Mouse (Mus musculus) kidney, postnatal 4 days (tissue): ENCODE data around the gene Gm20431.
"Not testable (repeated sequence)": the region's sequence is repeated elsewhere in the genome, so short reads cannot be mapped to it uniquely, and the experiment has no call there.

Source experiments
- DNase-seq, 2 experiments: peaks; one replicate each; pipeline ENCODE4 v3.0.0; 2021; ENCODE audit warnings: mixed read lengths in 2 of 2

The Gm20431 gene

DNA sequence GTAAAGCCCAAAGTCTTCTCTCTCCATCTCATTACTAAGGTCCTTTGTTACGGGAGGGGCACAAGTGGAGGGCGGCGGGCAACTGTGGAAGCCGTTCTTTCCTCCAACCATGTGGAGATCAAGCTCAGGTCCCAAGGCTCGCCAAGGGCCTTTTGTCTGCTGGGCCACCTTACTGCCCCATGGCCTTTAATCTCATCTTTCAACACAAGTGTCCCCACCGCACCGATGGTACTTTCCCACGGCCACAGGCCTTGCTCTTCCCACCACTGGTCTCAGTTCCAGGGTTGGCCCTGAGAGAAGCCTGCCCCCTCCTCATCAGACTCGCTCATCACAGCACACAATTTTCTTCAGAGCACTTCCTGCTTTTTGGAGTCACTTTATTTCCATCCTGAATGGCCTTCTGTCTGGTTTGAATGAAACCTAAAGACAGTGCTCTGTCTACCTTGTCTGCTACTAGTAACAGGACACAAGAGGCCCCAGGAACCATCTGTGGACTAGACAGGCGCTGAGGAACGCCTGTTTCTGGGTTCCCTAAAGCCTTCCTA, 31.6 kb downstream of the Gm20431 start:
- no peak for DNase-seq

DNA sequence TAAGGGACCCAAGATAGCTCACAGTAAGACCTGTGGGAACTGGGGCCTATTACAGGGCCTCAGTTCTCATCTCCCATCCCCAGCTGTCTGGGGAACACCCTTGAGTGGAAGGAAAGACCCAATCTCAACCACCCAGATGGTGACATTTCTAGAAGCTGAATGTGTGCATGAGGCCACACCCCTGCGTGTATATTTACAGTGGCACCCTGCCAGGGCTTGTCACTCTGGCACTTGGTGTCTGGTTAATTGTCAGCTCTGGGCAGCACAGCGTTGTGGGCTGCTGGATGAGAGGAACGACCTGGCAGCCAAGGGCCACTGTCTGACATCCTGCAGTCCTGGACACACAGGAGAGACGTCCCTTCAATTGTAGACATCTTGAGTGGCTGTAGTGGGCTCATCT, 32.4 kb downstream of the Gm20431 start:
- DNase-seq: peak; percentile 53 to 65

DNA sequence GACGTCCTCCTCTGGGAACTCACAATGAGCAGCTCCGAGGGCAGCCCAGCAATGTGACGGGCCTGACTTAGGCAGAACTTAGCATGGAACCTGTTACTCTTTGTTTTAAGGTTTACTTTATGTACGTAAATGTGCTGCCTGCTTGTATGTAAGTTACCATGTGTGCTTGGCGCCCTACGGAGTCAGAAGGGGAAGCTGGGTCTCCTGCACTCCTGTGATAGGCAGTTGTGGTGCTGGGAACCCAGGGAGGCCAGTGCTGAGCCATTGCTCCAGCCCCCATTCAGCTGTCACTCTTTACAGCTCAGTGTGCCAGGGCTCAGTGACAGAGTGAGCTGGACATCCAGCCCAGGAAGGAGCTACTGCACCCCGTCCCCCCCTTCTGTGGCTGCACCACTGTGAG, 34.3 kb downstream of the Gm20431 start:
- DNase-seq: no peak

DNA sequence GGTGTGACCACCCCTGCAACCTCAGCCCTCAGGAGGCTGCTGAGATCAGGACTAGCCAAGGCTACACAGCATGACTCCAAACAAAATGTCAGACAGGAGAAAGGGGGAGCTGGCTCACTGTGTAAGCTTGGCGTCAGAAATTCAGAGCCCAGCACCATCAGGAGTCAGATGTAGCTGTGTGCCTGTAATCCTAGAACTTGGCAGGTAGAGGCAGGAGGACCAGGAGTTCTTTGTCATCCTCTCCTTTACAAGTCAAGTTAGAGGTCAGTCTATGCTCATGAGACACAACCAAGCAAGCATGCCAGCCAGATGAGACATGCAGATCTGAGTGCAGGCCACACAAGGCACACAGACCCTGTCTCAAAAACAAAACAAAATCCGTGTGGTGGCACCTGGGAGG, 35.6 kb downstream of the Gm20431 start:
- DNase-seq: no peak

DNA sequence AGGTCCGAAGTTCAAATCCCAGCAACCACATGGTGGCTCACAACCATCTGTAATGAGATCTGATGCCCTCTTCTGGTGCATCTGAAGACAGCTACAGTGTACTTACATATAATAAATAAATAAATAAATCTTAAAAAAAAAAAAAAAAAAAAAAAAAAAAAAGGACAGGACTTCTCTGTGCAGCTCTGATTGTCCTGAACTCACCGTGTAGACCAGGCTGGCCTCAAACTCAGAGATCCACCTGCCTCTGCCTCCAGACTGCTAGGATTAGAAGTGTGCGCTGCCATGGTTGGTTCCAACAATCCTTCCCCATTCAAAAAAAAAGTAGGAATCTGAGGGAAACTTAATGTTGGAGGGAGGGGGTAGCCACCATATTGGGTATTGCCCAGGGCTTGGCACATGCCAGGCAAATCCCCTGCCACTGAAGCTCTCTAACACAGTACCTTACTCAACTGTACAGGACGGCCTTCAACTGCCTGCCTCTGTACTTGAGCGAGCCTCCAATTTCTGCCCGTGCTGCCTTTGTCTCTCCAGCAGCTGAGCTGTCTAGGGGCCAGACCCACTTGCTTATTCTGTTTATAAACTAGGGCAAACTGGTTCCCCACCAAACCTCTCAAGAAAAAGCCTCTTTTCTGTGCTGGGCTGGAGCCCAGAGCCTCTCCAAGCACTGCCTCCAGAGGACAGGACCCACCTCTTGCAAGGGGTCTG, 36.8 kb downstream of the Gm20431 start:
- DNase-seq: no peak

DNA sequence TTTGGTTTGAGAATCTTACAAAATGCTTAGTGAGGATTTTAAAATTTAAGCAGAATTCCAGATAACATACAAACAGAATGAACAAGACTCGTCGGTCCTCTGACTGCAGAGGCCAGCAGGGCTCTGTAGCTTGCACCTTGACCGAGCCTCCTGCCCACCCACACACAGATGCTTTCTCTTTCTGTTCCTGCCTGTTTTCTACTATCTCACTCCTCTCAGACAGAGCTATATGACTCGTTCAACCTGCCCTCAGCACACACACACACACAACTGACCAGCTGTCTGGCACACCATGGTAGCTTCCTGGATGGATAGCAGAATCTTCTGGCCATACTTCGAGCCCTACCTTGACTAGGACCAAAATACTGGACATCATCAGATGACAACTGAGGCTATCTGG, 38.3 kb downstream of the Gm20431 start:
- no peak for DNase-seq

DNA sequence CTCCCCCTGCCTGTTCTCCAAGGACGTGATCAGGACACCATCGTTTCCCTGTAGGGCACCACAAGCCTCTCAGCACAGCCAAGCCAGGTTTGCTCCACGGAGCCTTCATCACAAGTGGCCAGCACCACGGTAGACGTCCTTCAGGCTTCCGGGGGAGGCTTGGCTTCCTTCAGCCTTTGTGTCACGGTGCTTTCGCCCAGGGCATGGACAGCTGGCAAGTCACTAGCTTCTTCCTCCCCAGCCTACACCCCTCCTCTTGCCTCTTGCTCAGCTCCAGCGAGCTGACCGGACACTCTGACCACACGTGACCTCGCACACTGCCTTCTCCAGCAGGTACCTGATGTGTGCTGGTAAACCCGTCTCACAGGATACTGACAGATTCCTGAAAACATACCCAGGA, 38.9 kb downstream of the Gm20431 start:
- peak in 1 of 2 experiments; percentile 57 for DNase-seq

DNA sequence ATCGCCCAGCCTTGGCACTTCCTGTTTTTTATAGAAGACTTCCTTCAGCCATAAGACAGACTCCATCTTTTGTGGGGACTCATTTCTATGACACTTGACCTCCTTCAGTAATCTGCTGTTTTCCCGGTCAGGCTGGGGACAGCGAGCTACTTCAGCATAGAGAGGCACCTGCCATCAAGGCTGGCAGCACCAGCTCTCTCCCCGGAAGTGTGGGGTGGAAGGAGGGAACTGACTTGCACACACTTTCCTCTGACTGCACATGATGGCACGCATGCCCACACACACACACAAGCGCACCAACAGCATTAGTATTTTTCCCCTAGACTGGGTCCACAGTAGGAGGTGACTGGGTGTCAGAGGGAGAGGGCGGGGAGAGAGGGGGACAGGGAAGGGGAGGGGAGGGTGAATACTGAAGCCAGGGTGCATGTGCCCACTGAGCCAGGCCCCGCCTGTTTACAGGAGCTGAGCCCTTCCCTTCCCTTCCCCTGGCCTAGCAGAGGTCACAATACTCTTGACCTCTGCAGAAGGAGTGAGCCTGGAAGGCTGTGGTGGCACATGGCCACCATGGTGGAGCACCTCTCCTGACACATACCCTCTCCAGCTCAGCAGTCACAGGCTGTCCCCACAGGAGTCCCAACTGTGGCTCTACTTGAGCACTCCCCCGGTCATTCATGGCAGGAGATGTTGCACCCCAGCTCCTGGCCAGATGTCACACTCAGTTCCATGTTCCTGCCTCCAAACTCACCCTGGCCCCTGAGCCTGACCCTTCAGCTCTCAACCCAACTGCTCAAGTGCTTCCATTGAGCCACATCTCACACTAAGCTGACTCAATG, 39.8 kb downstream of the Gm20431 start:
- DNase-seq: no peak

DNA sequence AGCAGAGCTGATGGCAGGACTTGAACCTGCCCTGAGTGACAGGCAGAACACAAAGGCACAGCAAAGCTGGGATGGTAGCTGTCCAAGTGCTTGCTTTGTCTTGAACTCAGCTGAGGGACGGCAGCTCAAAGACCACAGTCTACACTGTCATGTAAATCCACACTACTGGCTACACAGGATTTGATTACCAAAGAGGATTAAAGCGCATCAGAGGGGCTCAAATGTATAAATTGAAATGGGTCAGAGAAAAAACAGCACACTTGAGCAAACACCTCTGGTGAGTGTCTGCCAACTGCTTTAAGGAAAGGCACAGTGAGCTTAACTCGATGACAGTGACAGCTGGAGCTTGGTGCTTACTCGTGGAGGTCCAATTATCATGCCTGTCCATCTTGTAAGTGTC, 43.8 kb downstream of the Gm20431 start:
- DNase-seq: no peak

DNA sequence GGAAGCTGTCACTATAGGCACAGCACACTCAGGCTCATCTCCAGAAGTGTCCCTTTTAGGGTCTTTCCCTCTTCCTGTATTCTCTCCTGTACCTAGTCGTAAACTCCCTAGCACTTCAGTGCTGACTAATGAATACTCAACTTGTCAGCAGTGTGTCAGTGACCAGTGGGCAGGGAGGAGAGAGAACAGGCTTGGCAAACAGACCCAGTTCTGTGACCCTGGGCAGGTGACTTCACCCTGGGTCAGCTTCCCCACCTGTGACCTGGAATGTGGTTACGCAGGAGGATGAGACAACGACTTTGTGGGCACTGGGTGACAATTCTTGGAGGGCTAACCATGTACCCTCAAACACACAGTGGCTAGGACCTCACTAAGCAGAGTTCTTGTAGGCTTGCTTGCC, 44.3 kb downstream of the Gm20431 start:
- no peak for DNase-seq

DNA sequence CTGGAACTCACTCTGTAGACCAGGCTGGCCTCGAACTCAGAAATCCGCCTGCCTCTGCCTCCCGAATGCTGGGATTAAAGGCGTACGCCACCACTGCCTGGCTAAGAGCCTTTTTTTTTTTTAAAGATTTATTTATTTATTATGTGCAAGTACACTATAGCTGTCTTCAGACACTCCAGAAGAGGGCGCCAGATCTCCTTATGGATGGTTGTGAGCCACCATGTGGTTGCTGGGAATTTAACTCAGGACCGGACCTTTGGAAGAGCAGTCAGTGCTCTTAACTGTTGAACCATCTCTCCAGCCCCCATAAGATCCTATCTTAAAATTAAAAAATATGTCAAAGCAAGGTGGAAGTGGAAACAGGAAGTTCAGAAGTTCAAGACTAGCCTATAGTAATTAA, 48.0 kb downstream of the Gm20431 start:
- not testable (repeated sequence) for DNase-seq

DNA sequence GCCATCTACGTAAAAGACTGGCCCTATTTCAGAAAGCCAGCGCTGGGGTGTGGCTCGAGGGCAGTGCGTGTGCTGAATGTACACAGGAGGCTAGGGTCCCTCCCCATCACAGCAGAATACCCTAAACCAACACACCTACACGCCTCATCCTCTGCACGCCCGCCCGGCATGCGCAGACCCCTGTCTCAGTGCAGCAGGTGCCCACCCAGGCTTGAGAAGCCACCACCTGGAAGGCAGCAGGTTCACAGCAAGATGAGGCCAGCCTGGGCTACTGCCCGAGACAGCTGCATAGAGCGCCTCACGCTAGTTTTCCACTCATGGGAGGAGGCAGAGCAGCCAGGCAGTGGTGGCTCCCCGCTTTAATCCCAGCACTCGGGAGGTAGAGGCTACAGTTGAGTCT, 49.2 kb downstream of the Gm20431 start:
- DNase-seq: no peak

DNA sequence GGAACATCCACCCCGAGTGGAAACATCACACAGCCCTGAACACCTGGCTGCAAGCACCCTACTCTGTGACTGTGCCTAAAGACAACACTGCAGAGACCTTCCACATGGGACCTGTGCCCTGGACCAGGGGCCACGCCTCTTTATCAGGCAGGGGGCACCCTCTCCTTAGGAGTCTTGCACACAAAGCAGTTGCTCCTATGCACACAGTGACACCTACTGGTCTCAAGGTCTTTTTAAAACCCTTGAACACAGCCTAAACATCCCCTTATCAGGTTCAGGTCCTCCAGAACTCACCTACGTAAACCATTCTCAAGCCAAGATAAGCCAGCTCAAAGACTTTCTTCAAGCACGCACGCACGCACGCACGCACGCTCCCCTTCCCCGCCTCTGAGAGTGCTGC, 50.0 kb downstream of the Gm20431 start:
- no peak for DNase-seq

DNA sequence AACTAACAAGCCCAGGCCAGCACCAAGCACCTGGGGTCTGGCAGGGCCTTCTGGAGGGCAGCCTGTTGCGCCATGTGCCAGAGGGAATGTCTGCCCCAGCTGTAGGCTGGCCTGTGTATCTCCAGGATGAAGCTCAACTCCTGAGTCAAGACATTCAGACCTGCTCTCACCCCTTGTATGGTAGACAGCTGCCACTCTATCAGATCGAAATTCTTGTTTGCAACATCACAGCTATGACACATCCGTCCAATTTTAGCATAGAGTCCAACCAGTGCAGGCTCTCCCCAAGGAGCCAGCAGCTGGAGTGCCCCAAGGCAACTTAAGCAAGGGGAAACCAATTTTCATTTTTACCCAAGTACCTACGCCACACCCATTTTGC, 54.6 kb downstream of the Gm20431 start:
- DNase-seq: no peak

DNA sequence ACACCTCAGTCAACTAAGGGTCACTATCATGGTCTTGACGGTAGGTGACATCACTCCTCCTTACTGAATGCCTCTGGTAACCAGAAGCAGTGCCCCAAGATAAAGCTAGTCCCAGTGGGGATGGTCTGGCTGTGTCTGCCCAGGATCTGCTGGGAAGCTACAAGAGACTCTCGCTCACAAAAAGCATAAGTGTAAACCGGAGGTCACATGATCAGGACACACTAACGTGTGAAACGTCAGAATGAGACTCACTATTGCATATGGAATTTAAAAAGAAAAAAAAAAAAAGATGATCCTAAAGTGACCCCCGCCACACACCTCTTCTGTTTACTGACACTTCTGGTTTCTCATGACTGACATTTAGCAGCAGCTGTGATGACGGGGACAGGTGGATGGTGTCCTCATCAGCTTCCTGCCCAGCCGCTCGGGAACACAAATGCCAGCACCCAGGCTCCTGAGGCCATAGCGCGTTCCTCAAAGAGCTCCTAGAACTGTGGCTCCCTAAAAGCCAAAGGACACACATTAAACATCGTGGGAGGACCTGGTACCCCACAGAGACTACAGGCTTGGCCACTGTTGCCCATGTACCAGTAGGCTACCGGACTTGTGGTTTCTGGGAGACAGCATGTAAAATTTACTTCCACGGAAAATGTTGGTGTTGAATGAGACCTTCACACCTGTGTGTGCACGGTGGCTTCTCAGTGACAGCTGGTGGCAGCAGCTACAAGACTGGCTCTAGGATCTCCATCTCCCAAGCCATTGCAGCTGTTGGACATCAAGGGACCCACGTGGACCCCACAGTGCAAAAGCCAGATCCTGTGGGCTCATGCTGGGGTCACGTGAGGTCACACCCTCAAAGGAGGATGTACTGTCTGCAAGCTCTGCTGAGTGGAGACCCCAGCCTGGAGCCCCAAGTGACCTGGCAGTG, 55.2 kb downstream of the Gm20431 start:
- no peak for DNase-seq

DNA sequence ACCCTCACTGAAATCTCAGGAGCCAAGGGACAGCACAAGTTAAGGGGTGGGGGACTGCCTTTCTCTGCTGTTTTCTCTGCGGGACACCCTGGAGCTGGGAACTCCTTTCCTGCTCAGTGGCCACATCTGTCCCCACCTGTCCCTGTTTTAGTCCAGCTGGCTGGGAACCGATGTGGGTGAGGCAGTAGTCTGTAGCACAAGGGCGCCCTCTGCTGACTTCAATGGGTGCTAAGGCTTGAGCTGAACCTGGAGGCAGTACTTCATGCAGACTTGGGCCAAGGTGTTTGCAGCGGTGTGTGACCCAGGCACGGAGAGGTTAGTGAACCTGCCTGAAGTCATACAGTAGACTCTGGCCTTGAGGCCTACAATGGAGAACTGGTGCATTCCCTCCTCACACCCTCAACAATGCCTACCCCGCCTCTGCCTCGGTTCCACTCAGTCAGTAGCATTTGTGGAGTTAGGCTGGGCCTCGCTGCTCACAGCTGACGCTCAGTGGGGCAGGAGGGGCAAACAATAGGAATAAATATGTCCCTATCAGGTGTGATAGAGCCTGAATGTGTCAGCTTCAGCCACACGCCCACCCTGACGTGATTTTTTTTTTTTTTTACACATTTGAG, 56.0 kb downstream of the Gm20431 start:
- DNase-seq: peak; percentile 96 to 97

DNA sequence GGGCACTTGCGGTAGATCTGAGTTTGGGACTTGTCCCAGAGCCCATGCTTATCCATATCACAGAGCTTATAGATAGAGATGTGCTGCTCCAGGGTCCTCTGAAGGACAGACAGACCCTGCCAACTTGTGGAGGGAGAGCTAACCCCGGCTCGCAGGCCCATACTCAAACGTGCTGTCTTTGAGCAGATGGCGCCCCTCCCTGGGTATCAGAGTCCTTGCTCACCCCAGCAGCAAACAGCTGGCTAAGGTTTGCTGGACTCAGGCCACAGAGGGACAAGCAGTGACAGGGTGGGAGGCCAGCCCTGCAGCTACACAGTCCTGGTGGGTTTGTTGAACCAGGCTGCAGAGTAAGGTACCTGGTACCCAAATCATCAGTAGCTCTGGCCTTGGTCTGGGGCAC, 58.3 kb downstream of the Gm20431 start:
- DNase-seq: peak; percentile 69 to 74

DNA sequence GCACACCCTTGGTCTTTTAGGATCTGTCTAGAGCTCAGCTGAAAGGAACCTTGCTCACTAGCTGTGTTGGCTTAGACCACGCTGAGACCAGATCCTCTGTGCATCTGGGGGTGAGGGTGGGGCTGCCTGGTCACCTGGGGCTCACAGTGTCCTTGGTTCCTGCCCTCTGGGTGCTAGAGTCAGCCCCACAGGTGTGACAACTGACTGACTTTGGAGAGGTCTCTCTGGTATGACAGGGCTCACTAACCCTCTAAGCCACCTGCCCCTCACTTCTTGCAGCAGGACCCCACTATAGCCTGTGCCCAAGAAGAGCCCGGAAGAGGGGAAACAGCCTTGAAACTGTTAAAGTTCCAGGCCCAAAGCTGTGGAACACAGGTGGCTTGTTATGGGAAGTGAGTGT, 58.9 kb downstream of the Gm20431 start:
- DNase-seq: no peak

DNA sequence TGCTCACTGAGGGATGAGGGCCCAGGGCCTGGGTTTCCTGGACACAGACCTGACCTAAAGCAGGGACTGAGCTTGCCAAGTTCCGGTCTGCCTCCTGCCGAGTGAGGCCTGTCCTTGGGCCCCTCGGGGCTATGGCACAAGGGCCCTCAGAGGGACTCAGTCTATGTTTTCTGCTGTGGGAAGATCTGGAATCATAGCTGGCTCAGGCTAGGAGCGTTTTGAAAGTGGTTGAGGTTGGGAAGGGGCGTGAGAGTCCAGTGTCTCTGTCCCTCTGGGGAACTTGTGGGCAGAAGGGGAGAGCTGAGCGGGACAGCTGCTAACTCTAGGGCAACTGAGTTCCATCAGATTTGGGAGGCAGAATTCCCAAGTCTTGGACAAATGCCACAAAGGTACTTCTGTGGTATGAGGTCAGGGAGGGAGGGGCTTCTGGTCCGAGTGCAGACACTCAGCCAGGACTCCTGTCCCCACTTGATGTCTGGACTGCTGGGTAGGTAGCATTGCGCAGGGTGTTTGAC, 60.8 kb downstream of the Gm20431 start:
- DNase-seq: no peak

DNA sequence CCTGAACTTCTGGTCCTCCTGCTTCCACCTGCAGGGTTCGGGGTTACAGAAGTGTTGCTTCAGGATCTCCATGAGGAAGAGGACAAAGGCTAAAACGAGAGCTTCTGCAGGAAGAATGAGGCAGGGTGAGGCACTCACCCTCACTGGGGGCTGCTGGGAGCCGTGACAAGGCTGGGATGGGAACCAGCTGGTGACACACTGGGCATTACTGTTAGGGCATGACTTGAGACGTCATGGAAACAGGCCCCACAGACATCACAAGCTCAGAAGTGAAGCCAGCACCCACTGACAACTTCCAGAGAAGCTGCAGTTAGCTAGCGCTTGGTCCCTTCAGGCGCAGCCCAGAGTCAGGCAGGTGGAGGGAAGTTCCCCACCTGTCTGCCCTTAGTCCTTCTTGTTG, 61.4 kb downstream of the Gm20431 start:
- peak in 1 of 2 experiments; percentile 28 for DNase-seq

DNA sequence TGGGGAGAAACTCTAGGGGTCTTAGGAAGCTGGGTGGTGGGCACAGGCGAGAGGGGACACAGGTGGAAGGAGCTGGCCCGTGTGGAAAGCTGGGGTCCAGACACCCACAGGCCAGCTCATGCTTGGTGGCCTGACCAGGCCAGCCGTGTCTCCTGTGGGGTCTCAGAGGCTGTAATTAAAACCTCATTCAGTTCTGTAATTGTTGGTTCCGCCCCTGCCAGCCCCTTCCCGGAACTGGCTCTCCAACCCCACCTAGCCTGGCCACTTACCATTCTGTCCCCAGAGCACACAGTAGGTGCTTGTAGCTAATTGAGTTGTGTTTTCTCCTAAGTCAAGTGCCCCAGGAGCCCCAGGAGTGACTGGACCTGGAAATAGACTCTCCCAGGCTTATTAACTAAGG, 62.1 kb downstream of the Gm20431 start:
- DNase-seq: no peak

DNA sequence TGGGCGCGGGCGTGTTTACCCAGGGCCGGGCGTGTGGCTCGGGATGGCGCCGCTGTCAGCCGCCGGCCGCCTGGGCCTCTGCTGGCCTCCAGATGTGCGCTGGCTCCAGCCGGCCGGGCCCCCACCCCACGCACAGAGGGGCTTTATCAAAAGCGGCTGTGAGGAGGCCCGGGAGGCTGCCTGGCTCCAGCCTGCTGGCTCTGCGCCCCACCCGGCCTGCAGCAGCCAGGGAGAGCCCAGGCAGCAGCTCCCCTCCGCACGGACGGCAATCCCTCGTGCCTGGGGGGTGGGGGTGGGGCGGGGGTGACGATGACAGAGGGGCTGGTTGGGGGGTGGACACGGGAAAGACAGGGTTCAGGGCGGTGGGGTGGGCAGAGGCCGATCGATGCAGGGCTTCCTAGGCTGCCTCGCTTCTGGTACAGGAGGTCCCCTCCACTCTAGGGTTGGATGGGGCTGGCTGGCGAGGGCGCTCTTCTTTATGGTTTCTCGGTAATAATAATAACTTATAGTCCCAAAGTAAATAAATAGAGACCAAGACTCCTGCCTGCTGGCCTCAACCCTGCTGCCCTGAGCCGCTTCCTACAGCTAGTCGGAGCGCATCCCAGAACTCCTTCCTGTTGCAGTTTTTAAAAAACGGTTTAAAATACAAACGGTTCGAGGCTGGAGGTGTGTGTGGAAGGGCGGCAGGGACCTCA, 63.7 kb downstream of the Gm20431 start:
- DNase-seq: peak; percentile 79 to 86
